Mouse (Mus musculus): Measurements from ENCODE around the gene Ugt2b37.
"Not testable (repeated sequence)": the region's sequence is repeated elsewhere in the genome, so short reads cannot be mapped to it uniquely, and the experiment has no call there.

Ugt2b37 gene

GRCm38 (mm10) chr5:87254676-87255075, at the start of gene Ugt2b37:
Gene Ugt2b37 (minus strand): TSS chr5:87254804.
- DNase-seq (ENCODE audit: low spot score), result not testable (repeated sequence)

- not testable (repeated sequence) for DNase-seq (ENCODE audit: low spot score)
Observed at GRCm38 (mm10) chr5:87286180-87286579, 31.6 kb upstream of the Ugt2b37 start.

GRCm38 (mm10) chr5:87275986-87276385, 21.4 kb upstream of the Ugt2b37 start:
- not testable (repeated sequence) for DNase-seq (ENCODE audit: low spot score)

- no peak for DNase-seq (ENCODE audit: low spot score)
Observed at GRCm38 (mm10) chr5:87275581-87275980, 21.0 kb upstream of the Ugt2b37 start.

GRCm38 (mm10) chr5:87255831-87256230, 1.2 kb upstream of the Ugt2b37 start:
- DNase-seq (ENCODE audit: low spot score), result no peak

GRCm38 (mm10) chr5:87242140-87242539, 12.5 kb downstream of the Ugt2b37 start:
- not testable (repeated sequence) for DNase-seq (ENCODE audit: low spot score)

- DNase-seq (ENCODE audit: low spot score), result not testable (repeated sequence)
Observed at GRCm38 (mm10) chr5:87196430-87196829, 58.2 kb downstream of the Ugt2b37 start.
